Mouse (Mus musculus): ENCODE data around the gene Sbk1. TPM values are rescaled to one million over a fixed set of nuclear protein-coding genes. Genes with fewer than 3 reads are reported as not detected.

Sbk1 gene
- polyA plus RNA-seq, 1 experiment from 2014 or later = 247 TPM

Other genes starting within 250 kb of the Sbk1 start
- 11.1 and 14.2 TPM in 2 replicates for gene Gsg1l, start 190.2 kb upstream of the Sbk1 start, polyA plus RNA-seq (2015; fragmentation: Nextera tagmentation; extraction: Ambion mirVana)
- gene Xpo6, start 72.1 kb upstream of the Sbk1 start, polyA plus RNA-seq (2015; fragmentation: Nextera tagmentation; extraction: Ambion mirVana) = 47.8 and 54.7 TPM in 2 replicates
- gene Lat, start 97.0 kb downstream of the Sbk1 start, polyA plus RNA-seq (2015; fragmentation: Nextera tagmentation; extraction: Ambion mirVana) = 1.2 and 1.5 TPM in 2 replicates
- gene Spns1, start 104.8 kb downstream of the Sbk1 start, polyA plus RNA-seq (2015; fragmentation: Nextera tagmentation; extraction: Ambion mirVana) = 68.5 and 73.0 TPM in 2 replicates
- 3.1 and 3.5 TPM in 2 replicates for gene Nfatc2ip, start 124.1 kb downstream of the Sbk1 start, polyA plus RNA-seq (2015; fragmentation: Nextera tagmentation; extraction: Ambion mirVana)
- gene Cd19, start 142.3 kb downstream of the Sbk1 start, polyA plus RNA-seq (2015; fragmentation: Nextera tagmentation; extraction: Ambion mirVana) = 0.07 TPM in 1 of 2 replicates, not detected in the other
- 24.6 and 25.6 TPM in 2 replicates for gene Rabep2, start 156.1 kb downstream of the Sbk1 start, polyA plus RNA-seq (2015; fragmentation: Nextera tagmentation; extraction: Ambion mirVana)
- 2.1 and 11.5 TPM in 2 replicates for gene Atp2a1, start 190.5 kb downstream of the Sbk1 start, polyA plus RNA-seq (2015; fragmentation: Nextera tagmentation; extraction: Ambion mirVana)
- gene Sh2b1, start 202.8 kb downstream of the Sbk1 start, polyA plus RNA-seq (2015; fragmentation: Nextera tagmentation; extraction: Ambion mirVana) = 60.2 and 62.3 TPM in 2 replicates
- 122 and 144 TPM in 2 replicates for gene Tufm, start 214.7 kb downstream of the Sbk1 start, polyA plus RNA-seq (2015; fragmentation: Nextera tagmentation; extraction: Ambion mirVana)
- gene Atxn2l, start 230.8 kb downstream of the Sbk1 start, polyA plus RNA-seq (2015; fragmentation: Nextera tagmentation; extraction: Ambion mirVana) = 68.2 and 83.1 TPM in 2 replicates